Mouse (Mus musculus): Measurements from ENCODE around the gene Plcb4. TPM values are rescaled to one million over a fixed set of nuclear protein-coding genes. Genes with fewer than 3 reads are reported as not detected.

The Plcb4 gene
- polyA plus RNA-seq, 1 experiment, result 6.1 TPM

- TF ChIP-seq CTCF (conservative IDR thresholded peaks at IDR 0.05; ENCODE audit: insufficient read depth, insufficient read length, low read depth, low read length), result no peak
- Histone ChIP-seq H3K4me3 (ENCODE audit: insufficient read depth, low read depth, low read length) (no peak overlapping the region), H3K4me1 (ENCODE audit: control insufficient read depth, insufficient read depth, low read length) (no peaks in the 10 kb centered on the region), H3K36me3 (ENCODE audit: control insufficient read depth, insufficient read depth, low read length) (no peaks in the 10 kb centered on the region), H3K27me3 (replicated peaks; ENCODE audit: control insufficient read depth, insufficient read depth, low read length) (no peaks in the 10 kb centered on the region; the same call in 1 of the 2 replicates), H3K27ac (ENCODE audit: insufficient read depth, low read depth, low read length) (no peak overlapping the region)
- WGBS, result 9% methylated on average over 27 of the region's 27 CpGs
- DNase-seq, result no peak
Measured at GRCm38 (mm10) chr2:136050793-136051615, 392.2 kb downstream of the Plcb4 start.

GRCm38 (mm10) chr2:136051688-136052289, 393.0 kb downstream of the Plcb4 start, which contains the start of gene Lamp5:
Gene Lamp5 (plus strand): TSS chr2:136052239.
- Histone ChIP-seq H3K4me3 (ENCODE audit: insufficient read depth, low read depth, low read length) (no peak within 1 kb of the TSS), H3K27ac (ENCODE audit: insufficient read depth, low read depth, low read length) (no peak within 1 kb of the TSS), H3K27me3 (replicated peaks; ENCODE audit: control insufficient read depth, insufficient read depth, low read length) (no peaks in the 10 kb centered on the region; the same call in 1 of the 2 replicates), H3K36me3 (ENCODE audit: control insufficient read depth, insufficient read depth, low read length) (no peaks in the 10 kb centered on the region), H3K4me1 (ENCODE audit: control insufficient read depth, insufficient read depth, low read length) (no peaks in the 10 kb centered on the region)
- WGBS, result 13% methylated on average over 8 of the region's 8 CpGs
- DNase-seq, result no peak
- TF ChIP-seq CTCF (conservative IDR thresholded peaks at IDR 0.05; ENCODE audit: insufficient read depth, insufficient read length, low read depth, low read length) (no peak), POLR2A (IDR thresholded peaks at IDR 0.05; ENCODE audit: low read depth, low read length) (no peak)

- H3K4me1 ChIP-seq (ENCODE audit: control insufficient read depth, insufficient read depth, low read length), result no peaks in the 10 kb centered on the region
- TF ChIP-seq POLR2A (IDR thresholded peaks at IDR 0.05; ENCODE audit: low read depth, low read length), result no peak
- no peak for TF ChIP-seq CTCF (conservative IDR thresholded peaks at IDR 0.05; ENCODE audit: insufficient read depth, insufficient read length, low read depth, low read length)
- 5% methylated on average over 19 of the region's 19 CpGs for WGBS
- no peaks in the 10 kb centered on the region for H3K36me3 ChIP-seq (ENCODE audit: control insufficient read depth, insufficient read depth, low read length)
- no peak overlapping the region for H3K27ac ChIP-seq (ENCODE audit: insufficient read depth, low read depth, low read length)
- peaks cover 1% of the 10 kb centered on the region; the same call in 1 of the 2 replicates for H3K27me3 ChIP-seq (replicated peaks; ENCODE audit: control insufficient read depth, insufficient read depth, low read length)
- DNase-seq, result no peak
- H3K4me3 ChIP-seq (ENCODE audit: insufficient read depth, low read depth, low read length), result no peak overlapping the region
Measured at GRCm38 (mm10) chr2:136057861-136058331, 399.1 kb downstream of the Plcb4 start.

GRCm38 (mm10) chr2:136058398-136058797, 399.6 kb downstream of the Plcb4 start:
- Histone ChIP-seq H3K27me3 (replicated peaks; ENCODE audit: control insufficient read depth, insufficient read depth, low read length) (peaks cover 1% of the 10 kb centered on the region; the same call in 1 of the 2 replicates), H3K27ac (ENCODE audit: insufficient read depth, low read depth, low read length) (no peak overlapping the region), H3K4me3 (ENCODE audit: insufficient read depth, low read depth, low read length) (no peak overlapping the region), H3K36me3 (ENCODE audit: control insufficient read depth, insufficient read depth, low read length) (no peaks in the 10 kb centered on the region), H3K4me1 (ENCODE audit: control insufficient read depth, insufficient read depth, low read length) (no peaks in the 10 kb centered on the region)
- no peak for DNase-seq
- TF ChIP-seq CTCF (conservative IDR thresholded peaks at IDR 0.05; ENCODE audit: insufficient read depth, insufficient read length, low read depth, low read length), result no peak
- TF ChIP-seq POLR2A (IDR thresholded peaks at IDR 0.05; ENCODE audit: low read depth, low read length), result no peak
- WGBS, result 10% methylated on average over 7 of the region's 7 CpGs

GRCm38 (mm10) chr2:136059029-136059669, 400.3 kb downstream of the Plcb4 start:
- DNase-seq, result no peak
- Histone ChIP-seq H3K27ac (ENCODE audit: insufficient read depth, low read depth, low read length) (no peak overlapping the region), H3K4me1 (ENCODE audit: control insufficient read depth, insufficient read depth, low read length) (no peaks in the 10 kb centered on the region), H3K36me3 (ENCODE audit: control insufficient read depth, insufficient read depth, low read length) (no peaks in the 10 kb centered on the region), H3K27me3 (replicated peaks; ENCODE audit: control insufficient read depth, insufficient read depth, low read length) (peaks cover 1% of the 10 kb centered on the region; the same call in 1 of the 2 replicates), H3K4me3 (ENCODE audit: insufficient read depth, low read depth, low read length) (no peak overlapping the region)
- 3% methylated on average over 37 of the region's 37 CpGs for WGBS
- no peak for TF ChIP-seq CTCF (conservative IDR thresholded peaks at IDR 0.05; ENCODE audit: insufficient read depth, insufficient read length, low read depth, low read length)
- no peak for TF ChIP-seq POLR2A (IDR thresholded peaks at IDR 0.05; ENCODE audit: low read depth, low read length)
